Mouse (Mus musculus): ENCODE data around the gene Pick1.

Gene Pick1

GRCm38 (mm10) chr15:79271124-79271746 is 42.3 kb downstream of the Pick1 start:
- DNase-seq (ENCODE audit: low spot score) = no peak

GRCm38 (mm10) chr15:79273020-79273419 is 44.0 kb downstream of the Pick1 start:
- no peak for DNase-seq (ENCODE audit: low spot score)

GRCm38 (mm10) chr15:79277728-79278127 is 48.8 kb downstream of the Pick1 start:
- DNase-seq (ENCODE audit: low spot score) = no peak

DNA sequence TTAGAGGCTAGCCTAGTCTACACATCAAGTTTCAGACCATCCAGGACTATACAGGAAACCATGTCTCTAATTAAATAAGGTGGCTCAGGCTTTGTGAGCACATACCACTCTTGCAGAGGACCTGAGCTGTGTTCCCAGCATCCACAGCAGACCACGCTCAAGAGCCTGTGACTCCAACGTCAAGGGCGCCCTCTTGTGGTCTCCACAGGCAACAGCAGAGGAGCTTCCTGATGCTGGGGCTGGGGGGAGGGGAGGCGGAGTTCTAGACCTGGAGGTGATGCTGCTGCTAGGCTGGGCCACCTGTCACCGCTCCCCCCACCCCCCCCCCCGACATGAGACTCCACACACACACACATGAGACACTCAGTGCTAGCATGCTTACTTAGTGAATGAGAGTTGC is 51.2 kb downstream of the Pick1 start:
- DNase-seq (ENCODE audit: low spot score) = no peak

- no peak for DNase-seq (ENCODE audit: low spot score)
These were observed 51.9 kb downstream of the Pick1 start for GRCm38 (mm10) chr15:79280850-79281249.

GRCm38 (mm10) chr15:79281389-79281788 is 52.4 kb downstream of the Pick1 start:
- DNase-seq (ENCODE audit: low spot score) = no peak

GRCm38 (mm10) chr15:79282434-79282833 is 53.5 kb downstream of the Pick1 start:
- DNase-seq (ENCODE audit: low spot score) = no peak

DNA sequence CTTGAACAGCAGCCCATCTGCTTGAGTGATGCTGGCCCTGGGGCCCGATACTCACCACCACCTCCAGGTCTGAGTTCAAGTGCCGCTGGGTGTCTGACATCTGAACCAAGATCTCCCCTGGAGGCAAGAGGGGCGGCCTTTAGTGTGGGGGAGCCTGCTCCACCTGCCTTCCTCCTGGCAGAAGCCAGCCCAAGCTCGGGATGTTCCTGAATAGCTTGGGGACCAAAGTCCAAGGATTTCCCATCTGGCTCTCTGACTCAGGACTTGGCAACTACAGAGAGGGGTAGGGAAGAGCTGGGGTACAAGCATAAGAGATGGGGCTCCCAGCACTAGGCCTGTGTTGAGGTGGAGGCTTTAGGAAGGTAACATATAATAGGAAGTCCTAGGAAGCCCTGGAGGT is 54.4 kb downstream of the Pick1 start:
- DNase-seq (ENCODE audit: low spot score) = no peak

- no peak for DNase-seq (ENCODE audit: low spot score)
These were observed 56.4 kb downstream of the Pick1 start, which contains the start of gene Baiap2l2 for GRCm38 (mm10) chr15:79285399-79285798. Baiap2l2 (minus strand) TSS chr15:79285537.

- no peak for DNase-seq (ENCODE audit: low spot score)
These were observed 57.2 kb downstream of the Pick1 start for GRCm38 (mm10) chr15:79286141-79286540.

DNA sequence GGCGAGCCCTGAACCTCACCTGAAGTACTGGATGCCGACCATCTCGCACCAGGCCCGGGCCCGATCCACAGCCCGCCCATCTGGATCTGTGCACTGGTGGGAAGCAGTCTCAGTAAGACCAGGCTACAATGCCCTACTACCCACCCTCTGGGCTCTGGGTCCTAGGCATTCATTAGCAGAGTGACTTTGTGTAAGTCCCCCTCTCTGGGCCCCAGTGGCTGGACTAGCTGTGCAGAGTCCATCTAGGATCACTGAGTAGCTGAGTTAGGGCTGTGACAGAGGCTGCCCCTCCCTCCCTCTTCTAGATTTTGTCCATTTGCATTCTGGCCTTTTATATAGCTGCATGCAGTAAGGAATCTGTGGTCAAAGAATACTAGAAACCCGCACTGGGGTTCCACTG is 58.1 kb downstream of the Pick1 start:
- DNase-seq (ENCODE audit: low spot score) = no peak

GRCm38 (mm10) chr15:79288387-79288786 is 59.4 kb downstream of the Pick1 start:
- no peak for DNase-seq (ENCODE audit: low spot score)

DNA sequence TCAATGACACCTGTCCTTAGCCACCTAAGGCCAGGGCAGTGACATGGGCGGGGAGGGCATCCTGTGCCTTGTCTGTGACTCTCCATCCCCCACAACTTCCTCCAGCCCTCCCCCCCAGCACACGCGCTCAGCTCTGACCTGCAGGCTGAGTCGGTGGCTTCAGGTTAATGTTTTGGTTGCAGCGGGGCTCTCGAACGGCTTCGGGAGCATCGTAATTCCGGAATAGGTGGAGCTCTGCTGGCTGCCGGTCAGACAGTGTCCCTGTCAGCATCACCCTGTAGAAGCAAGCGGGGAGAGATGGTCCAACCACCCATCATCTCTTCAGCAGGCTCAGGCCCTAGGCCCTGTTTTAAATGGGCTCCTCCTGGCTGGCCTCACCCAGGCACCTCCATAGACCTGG is 60.5 kb downstream of the Pick1 start:
- no peak for DNase-seq (ENCODE audit: low spot score)

- DNase-seq (ENCODE audit: low spot score) = no peak
These were observed 61.4 kb downstream of the Pick1 start for GRCm38 (mm10) chr15:79290340-79290739.

GRCm38 (mm10) chr15:79292779-79293178 is 63.8 kb downstream of the Pick1 start:
- DNase-seq (ENCODE audit: low spot score) = no peak

GRCm38 (mm10) chr15:79298553-79298952 is 69.6 kb downstream of the Pick1 start:
- DNase-seq (ENCODE audit: low spot score) = no peak
